Mouse (Mus musculus) limb, embryonic 11.5 days (tissue): ENCODE results near the gene Galns. TPM values are rescaled to one million over a fixed set of nuclear protein-coding genes. Genes with fewer than 3 reads are reported as not detected.

ENCODE experiments used
- ATAC-seq: fragments of 200-750 bp; cut with Nextera tagmentation; 2 replicates; pipeline ENCODE4 v1.8.0; 2017; ENCODE audit warnings: low read depth; ENCODE audit not compliant: insufficient number of reproducible peaks, low FRiP score, low TSS enrichment
- DNase-seq: peaks from one replicate; pipeline ENCODE4 v3.0.0-alpha.2; 2015; ENCODE audit warnings: low spot score
- H3K27ac ChIP-seq: fragments of 300-500 bp; sonication (generic); replicated peaks from 2 replicates; pipeline ENCODE4 v1.5.1; 2014; ENCODE audit warnings: low read depth, mild to moderate bottlenecking, low read length
- H3K27me3 ChIP-seq: fragments of 300-500 bp; sonication (generic); 2 replicates; pipeline ENCODE4 v1.6.1; 2014; ENCODE audit warnings: mild to moderate bottlenecking, low read length, mixed read lengths; ENCODE audit not compliant: control insufficient read depth, insufficient read depth
- H3K36me3 ChIP-seq: fragments of 300-500 bp; sonication (generic); 2 replicates; pipeline ENCODE4 v1.6.1; 2014; ENCODE audit warnings: mild to moderate bottlenecking, low read length, moderate library complexity, mixed read lengths; ENCODE audit not compliant: control insufficient read depth, insufficient read depth
- H3K4me1 ChIP-seq: fragments of 300-500 bp; sonication (generic); 2 replicates; pipeline ENCODE4 v1.6.1; 2014; ENCODE audit warnings: low read length, mixed read lengths; ENCODE audit not compliant: control insufficient read depth, insufficient read depth
- H3K4me2 ChIP-seq: fragments of 300-500 bp; sonication (generic); 2 replicates; pipeline ENCODE4 v1.6.1; 2014; ENCODE audit warnings: low read depth, mild to moderate bottlenecking, moderate library complexity; ENCODE audit not compliant: severe bottlenecking
- H3K4me3 ChIP-seq: fragments of 300-500 bp; sonication (generic); 2 replicates; pipeline ENCODE4 v1.5.1; 2014; ENCODE audit warnings: low read depth, low read length
- H3K9ac ChIP-seq: fragments of 300-500 bp; sonication (generic); 2 replicates; pipeline ENCODE4 v1.6.1; 2014; ENCODE audit warnings: mild to moderate bottlenecking, low read length
- H3K9me3 ChIP-seq: fragments of 300-500 bp; sonication (generic); 2 replicates; pipeline ENCODE4 v1.6.1; 2016; ENCODE audit warnings: low read length; ENCODE audit not compliant: control insufficient read depth
- WGBS: fragments of 180-500 bp; shearing (Covaris S2); extraction: QIAGEN DNeasy Blood & Tissue Kit; methylation state at CpG from one replicate; pipeline ENCODE4 v1.1.7; 2014; 5-methylcytosine and 5-hydroxymethylcytosine counted together
- polyA plus RNA-seq: library from polyadenylated mRNA; unstranded; fragments of >200 nt; fragmentation: Nextera tagmentation; extraction: Ambion mirVana; gene quantifications from 2 replicates; pipeline ENCODE4 v1.2.1, GENCODE M21; 2014

The Galns gene
- polyA plus RNA-seq, 1 experiment from 2014 or later: 5.2 TPM

DNA sequence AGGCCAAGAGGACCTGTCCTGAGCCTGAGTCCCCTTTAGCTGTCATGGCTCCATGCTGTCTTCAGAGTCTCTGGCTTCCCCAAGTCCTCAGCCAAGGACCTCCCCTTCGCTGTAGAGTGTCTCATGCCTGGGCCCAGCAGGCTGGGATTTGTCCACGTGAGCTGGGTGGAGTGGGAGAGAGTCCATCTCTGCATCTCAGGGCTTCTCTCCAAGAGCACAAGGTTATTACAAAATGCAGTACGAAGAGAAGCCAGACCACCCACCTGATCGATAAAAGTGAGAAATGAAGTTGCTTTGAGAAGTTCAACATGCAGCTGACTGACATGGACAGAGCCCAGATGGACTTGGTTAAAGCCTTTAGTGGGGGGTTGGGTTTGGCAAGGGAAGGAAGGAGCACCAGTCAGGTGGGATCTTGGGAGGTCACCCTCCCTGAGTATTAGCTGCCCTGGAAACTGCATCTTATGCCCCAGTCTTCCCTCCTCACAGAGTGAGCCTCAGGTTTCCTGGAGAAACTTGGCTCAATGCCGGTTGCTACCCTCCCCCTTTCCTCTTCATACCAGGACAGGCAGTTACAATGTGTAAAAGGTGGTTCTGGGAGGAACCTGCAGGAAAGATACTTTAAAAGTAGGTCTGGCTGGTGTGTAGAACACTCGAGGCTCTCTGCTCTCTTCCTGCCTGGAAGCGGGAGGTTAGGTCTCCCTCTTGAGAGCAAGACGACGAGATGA lies 5.1 kb upstream of the Galns start:
- Histone ChIP-seq H3K36me3 (no peaks in the 10 kb centered on the region), H3K27ac (no peak overlapping the region), H3K27me3 (no peaks in the 10 kb centered on the region), H3K4me1 (peaks cover 21% of the 10 kb centered on the region), H3K9me3 (no peaks in the 10 kb centered on the region), H3K4me3 (no peak overlapping the region), H3K4me2 (no peak overlapping the region), H3K9ac (no peak overlapping the region)
- no peak for DNase-seq
- WGBS: 68% methylated on average over 9 of the region's 9 CpGs
- no peak for ATAC-seq

DNA sequence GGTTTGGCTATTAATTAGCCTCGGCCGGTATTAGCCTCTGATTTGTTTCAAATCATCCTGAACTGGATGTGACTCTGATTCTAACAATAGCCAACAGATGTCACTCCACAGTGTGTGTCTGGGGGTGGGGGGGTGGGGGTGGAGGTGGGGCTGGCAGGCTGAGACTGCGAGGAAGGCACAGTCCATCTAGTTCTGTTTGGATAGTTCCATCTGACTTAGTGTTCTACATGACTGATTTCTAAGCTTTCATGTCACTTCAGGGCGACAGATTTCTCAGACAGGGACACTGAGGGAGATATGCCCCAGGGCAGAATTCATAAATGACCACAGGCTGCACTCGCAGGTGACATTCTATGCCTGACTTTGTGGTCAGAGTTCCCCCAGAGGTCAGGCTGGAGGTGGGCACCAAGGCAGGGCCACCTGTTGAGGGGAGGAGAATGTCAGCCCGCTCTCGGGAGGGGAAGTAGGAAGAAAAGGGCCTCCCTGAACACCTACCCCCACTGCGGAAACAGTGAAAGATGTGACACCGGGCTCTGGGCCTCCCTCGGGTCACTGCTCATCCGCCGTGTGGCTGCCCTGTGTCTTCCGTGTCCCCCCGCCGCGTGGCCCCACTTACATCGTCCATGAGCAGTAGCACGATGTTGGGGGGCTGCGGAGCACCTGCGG lies 518 bp downstream of the Galns start:
- Histone ChIP-seq H3K36me3 (no peaks in the 10 kb centered on the region), H3K9ac (peak overlapping the region; percentile 67), H3K27ac (no peak overlapping the region; the same call in 1 of the 2 replicates), H3K4me2 (peak overlapping the region; percentile 91), H3K4me3 (peak overlapping the region; percentile 66), H3K9me3 (no peaks in the 10 kb centered on the region), H3K27me3 (no peaks in the 10 kb centered on the region), H3K4me1 (peaks cover 4% of the 10 kb centered on the region; the same call in 1 of the 2 replicates)
- ATAC-seq: peak; percentile 66
- WGBS: 7% methylated on average over 19 of the region's 20 CpGs
- no peak for DNase-seq

GRCm38 (mm10) chr8:122610209-122610608 lies 1.1 kb downstream of the Galns start:
- Histone ChIP-seq H3K9ac (no peak overlapping the region), H3K27ac (no peak overlapping the region), H3K4me2 (no peak overlapping the region; the same call in 1 of the 2 replicates), H3K27me3 (no peaks in the 10 kb centered on the region), H3K4me3 (no peak overlapping the region), H3K9me3 (no peaks in the 10 kb centered on the region), H3K36me3 (no peaks in the 10 kb centered on the region), H3K4me1 (peaks cover 4% of the 10 kb centered on the region; the same call in 1 of the 2 replicates)
- WGBS: 71% methylated on average over 4 of the region's 4 CpGs
- ATAC-seq: no peak
- DNase-seq: no peak

DNA sequence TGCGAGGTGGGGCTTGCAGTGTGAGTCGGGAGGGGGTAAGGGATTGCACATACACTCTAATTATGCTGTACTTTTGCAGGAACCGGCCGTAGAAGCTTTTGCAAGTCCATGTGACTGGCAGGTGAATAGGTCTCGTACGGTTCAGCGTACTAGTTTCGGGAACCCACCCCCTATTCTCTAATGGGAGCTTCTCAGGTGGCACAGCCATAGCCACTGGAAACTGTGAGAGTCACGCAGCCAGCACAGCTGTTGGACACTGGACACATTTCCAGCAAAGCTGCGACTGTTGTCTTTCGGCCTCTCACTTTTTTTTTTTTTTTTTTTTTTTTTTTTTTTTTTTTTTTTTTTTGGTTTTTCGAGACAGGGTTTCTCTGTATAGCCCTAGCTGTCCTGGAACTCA lies 4.5 kb downstream of the Galns start:
- ATAC-seq (no peak), DNase-seq (no peak)

DNA sequence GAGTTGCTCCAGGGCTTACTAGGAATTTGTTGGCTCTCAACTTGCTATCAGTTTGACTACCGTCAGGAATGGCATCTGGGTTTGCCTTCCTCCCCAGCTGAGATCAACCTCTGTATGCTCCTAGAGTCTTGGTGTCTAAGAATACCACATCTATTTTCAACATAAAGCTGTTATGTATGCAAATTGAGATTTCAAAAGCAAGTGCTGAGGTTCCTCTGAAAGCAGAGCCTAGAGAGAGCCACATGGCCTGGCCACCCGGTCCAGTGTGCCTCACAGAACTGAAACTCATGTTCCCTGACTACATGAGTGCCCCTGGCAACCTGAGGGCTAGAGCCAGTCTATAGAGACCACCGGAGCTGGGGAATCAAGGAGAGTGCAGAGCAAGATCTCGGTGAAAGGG lies 5.9 kb downstream of the Galns start:
- ATAC-seq (no peak), DNase-seq (no peak)
- WGBS: 74% methylated on average over 4 of the region's 4 CpGs
- H3K27me3 ChIP-seq: no peaks in the 10 kb centered on the region
- no peaks in the 10 kb centered on the region for H3K4me1 ChIP-seq
- H3K27ac ChIP-seq: no peak overlapping the region
- H3K4me3 ChIP-seq: no peak overlapping the region
- no peak overlapping the region for H3K4me2 ChIP-seq
- no peaks in the 10 kb centered on the region for H3K9me3 ChIP-seq
- no peaks in the 10 kb centered on the region for H3K36me3 ChIP-seq
- no peak overlapping the region for H3K9ac ChIP-seq

More for the DNA sequence above, 4.5 kb downstream of the Galns start:
- WGBS: 84% methylated on average over 11 of the region's 12 CpGs
- no peaks in the 10 kb centered on the region for H3K36me3 ChIP-seq
- no peak overlapping the region for H3K4me2 ChIP-seq
- H3K27ac ChIP-seq: no peak overlapping the region
- no peak overlapping the region for H3K4me3 ChIP-seq
- H3K9ac ChIP-seq: no peak overlapping the region
- no peaks in the 10 kb centered on the region for H3K9me3 ChIP-seq
- no peaks in the 10 kb centered on the region for H3K27me3 ChIP-seq
- no peaks in the 10 kb centered on the region for H3K4me1 ChIP-seq

DNA sequence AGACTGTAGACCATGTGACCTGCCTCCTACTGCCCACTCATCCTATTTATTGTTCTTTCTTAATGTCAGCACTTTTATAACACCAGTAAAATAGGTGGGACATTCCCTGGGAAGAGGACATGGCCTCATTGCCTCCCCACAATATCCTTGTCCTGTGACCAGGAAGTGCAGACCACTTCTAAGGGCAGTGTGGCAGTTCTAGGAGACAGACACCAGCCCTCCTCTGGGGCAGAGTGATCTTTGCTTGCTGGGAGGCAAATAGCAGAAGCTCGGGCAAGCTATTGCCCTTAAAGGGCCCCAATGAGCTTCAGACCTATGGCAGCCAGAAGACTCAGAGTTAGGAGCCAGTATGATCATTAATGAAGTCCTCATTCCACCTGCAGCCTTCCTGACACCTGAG lies 6.6 kb downstream of the Galns start:
- Histone ChIP-seq H3K4me2 (no peak overlapping the region), H3K4me3 (no peak overlapping the region), H3K36me3 (no peaks in the 10 kb centered on the region), H3K4me1 (no peaks in the 10 kb centered on the region), H3K9me3 (no peaks in the 10 kb centered on the region), H3K27me3 (no peaks in the 10 kb centered on the region), H3K27ac (no peak overlapping the region), H3K9ac (no peak overlapping the region)
- WGBS: 50% methylated on average over 1 of the region's 1 CpGs
- no peak for ATAC-seq
- no peak for DNase-seq

DNA sequence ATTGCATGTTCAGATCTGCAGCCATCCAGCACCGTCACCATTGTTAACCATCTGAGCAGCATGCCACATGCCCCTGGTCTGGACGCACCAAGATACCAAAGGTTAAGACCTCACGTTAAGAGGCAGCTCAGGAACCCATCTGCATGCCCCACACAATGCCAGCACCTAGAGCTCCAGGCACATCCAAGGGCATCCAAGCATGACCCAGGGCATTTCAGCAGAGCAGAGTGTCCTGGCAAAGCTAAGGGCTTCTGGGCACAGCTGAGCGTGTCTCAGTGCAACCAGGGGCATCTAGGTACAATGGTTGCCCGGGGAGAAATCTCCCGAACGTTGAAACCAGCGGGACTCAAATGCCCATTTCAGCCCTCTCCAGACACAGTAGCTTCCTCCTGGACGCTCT lies 10.6 kb downstream of the Galns start:
- Histone ChIP-seq H3K27ac (no peak overlapping the region), H3K4me1 (no peaks in the 10 kb centered on the region), H3K4me2 (no peak overlapping the region), H3K9me3 (no peaks in the 10 kb centered on the region), H3K36me3 (no peaks in the 10 kb centered on the region; the same call in 1 of the 2 replicates), H3K9ac (peak overlapping the region; percentile 7; the same call in 1 of the 2 replicates), H3K4me3 (no peak overlapping the region), H3K27me3 (no peaks in the 10 kb centered on the region)
- ATAC-seq (no peak), DNase-seq (no peak)
- 94% methylated on average over 9 of the region's 9 CpGs for WGBS

GRCm38 (mm10) chr8:122596031-122596430 lies 15.2 kb downstream of the Galns start:
- 0 out of 2 replicates have a peak, but pooled peaks cover 2% of the 10 kb centered on the region for H3K4me1 ChIP-seq
- H3K36me3 ChIP-seq: no peaks in the 10 kb centered on the region; the same call in 1 of the 2 replicates
- no peak overlapping the region for H3K4me3 ChIP-seq
- no peak overlapping the region for H3K9ac ChIP-seq
- H3K4me2 ChIP-seq: no peak overlapping the region
- WGBS: 62% methylated on average over 4 of the region's 4 CpGs
- H3K27me3 ChIP-seq: no peaks in the 10 kb centered on the region
- no peaks in the 10 kb centered on the region for H3K9me3 ChIP-seq
- no peak for DNase-seq
- no peak overlapping the region for H3K27ac ChIP-seq
- no peak for ATAC-seq
